Mouse (Mus musculus): ENCODE results near the gene Lipt1. TPM values are rescaled to one million over a fixed set of nuclear protein-coding genes. Genes with fewer than 3 reads are reported as not detected.

Gene Lipt1
- polyA plus RNA-seq, 1 experiment = 3.3 TPM

- H3K36me3 ChIP-seq (ENCODE audit: control insufficient read depth, insufficient read depth, low read length) = no peaks in the 10 kb centered on the region
- TF ChIP-seq CTCF (IDR thresholded peaks at IDR 0.05; ENCODE audit: control insufficient read depth, insufficient read depth, insufficient replicate concordance, low read depth, low read length) (no peak), POLR2A (IDR thresholded peaks at IDR 0.05; ENCODE audit: control insufficient read depth, low read depth, low read length) (no peak)
- H3K4me3 ChIP-seq (ENCODE audit: control insufficient read depth, low read depth, low read length) = no peak overlapping the region
- H3K27ac ChIP-seq (ENCODE audit: control insufficient read depth, insufficient read depth, low read depth, low read length) = no peak overlapping the region
- H3K27me3 ChIP-seq (ENCODE audit: control insufficient read depth, insufficient read depth, low read length) = no peaks in the 10 kb centered on the region
- peaks cover 3% of the 10 kb centered on the region; the same call in 1 of the 2 replicates for H3K4me1 ChIP-seq (ENCODE audit: control insufficient read depth, insufficient read depth, low read length)
These were observed 6.4 kb downstream of the Lipt1 start for GRCm38 (mm10) chr1:37877736-37878460.

DNA sequence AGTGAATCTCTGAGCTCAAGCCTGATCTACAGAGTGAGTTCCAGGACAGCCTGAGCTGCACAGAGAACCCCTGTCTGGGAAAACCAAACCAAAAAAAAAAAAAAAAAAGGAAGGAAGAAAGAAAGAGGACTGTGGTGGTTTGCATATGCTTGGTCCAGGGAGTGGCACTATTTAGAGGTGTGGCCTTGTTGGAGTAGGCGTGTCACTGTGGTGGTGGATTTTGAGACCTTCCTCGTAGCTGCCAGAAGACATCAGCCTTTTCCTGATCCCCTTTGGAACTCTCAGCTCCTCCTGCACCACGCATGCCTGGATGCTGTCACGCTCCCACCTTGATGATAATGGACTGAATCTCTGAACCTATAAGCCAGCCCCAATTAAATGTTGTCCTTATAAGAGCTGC, 11.9 kb downstream of the Lipt1 start:
- Histone ChIP-seq H3K4me3 (ENCODE audit: control insufficient read depth, low read depth, low read length) (no peak overlapping the region), H3K4me1 (ENCODE audit: control insufficient read depth, insufficient read depth, low read length) (no peaks in the 10 kb centered on the region), H3K27ac (ENCODE audit: control insufficient read depth, insufficient read depth, low read depth, low read length) (no peak overlapping the region), H3K27me3 (ENCODE audit: control insufficient read depth, insufficient read depth, low read length) (no peaks in the 10 kb centered on the region), H3K36me3 (ENCODE audit: control insufficient read depth, insufficient read depth, low read length) (no peaks in the 10 kb centered on the region)
- TF ChIP-seq CTCF (IDR thresholded peaks at IDR 0.05; ENCODE audit: control insufficient read depth, insufficient read depth, insufficient replicate concordance, low read depth, low read length) = no peak
- TF ChIP-seq POLR2A (IDR thresholded peaks at IDR 0.05; ENCODE audit: control insufficient read depth, low read depth, low read length) = no peak

DNA sequence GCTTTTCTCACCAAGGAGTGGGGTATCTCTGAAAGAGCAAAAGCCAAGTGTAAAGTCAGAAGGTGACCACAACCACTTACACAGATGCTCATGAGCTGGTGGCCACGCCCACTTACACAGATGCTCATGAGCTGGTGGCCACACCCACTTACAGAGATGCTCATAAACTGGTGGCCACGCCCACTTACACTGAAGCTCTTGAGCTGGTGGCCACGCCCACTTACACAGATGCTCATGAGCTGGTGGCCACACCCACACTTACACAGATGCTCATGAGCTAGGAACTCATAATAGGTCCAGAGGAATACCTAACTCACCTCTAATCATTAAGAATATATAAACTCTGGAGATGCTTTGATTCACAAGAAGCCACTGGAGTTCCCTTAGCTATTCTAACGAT, 12.9 kb downstream of the Lipt1 start:
- Histone ChIP-seq H3K27ac (ENCODE audit: control insufficient read depth, insufficient read depth, low read depth, low read length) (no peak overlapping the region), H3K4me1 (ENCODE audit: control insufficient read depth, insufficient read depth, low read length) (no peaks in the 10 kb centered on the region), H3K4me3 (ENCODE audit: control insufficient read depth, low read depth, low read length) (no peak overlapping the region), H3K36me3 (ENCODE audit: control insufficient read depth, insufficient read depth, low read length) (no peaks in the 10 kb centered on the region), H3K27me3 (ENCODE audit: control insufficient read depth, insufficient read depth, low read length) (no peaks in the 10 kb centered on the region)
- no peak for TF ChIP-seq CTCF (IDR thresholded peaks at IDR 0.05; ENCODE audit: control insufficient read depth, insufficient read depth, insufficient replicate concordance, low read depth, low read length)
- TF ChIP-seq POLR2A (IDR thresholded peaks at IDR 0.05; ENCODE audit: control insufficient read depth, low read depth, low read length) = no peak

- H3K27me3 ChIP-seq (ENCODE audit: control insufficient read depth, insufficient read depth, low read length) = no peaks in the 10 kb centered on the region
- H3K4me3 ChIP-seq (ENCODE audit: control insufficient read depth, low read depth, low read length) = no peak overlapping the region
- no peaks in the 10 kb centered on the region for H3K36me3 ChIP-seq (ENCODE audit: control insufficient read depth, insufficient read depth, low read length)
- no peak overlapping the region for H3K27ac ChIP-seq (ENCODE audit: control insufficient read depth, insufficient read depth, low read depth, low read length)
- TF ChIP-seq CTCF (IDR thresholded peaks at IDR 0.05; ENCODE audit: control insufficient read depth, insufficient read depth, insufficient replicate concordance, low read depth, low read length) = no peak
- TF ChIP-seq POLR2A (IDR thresholded peaks at IDR 0.05; ENCODE audit: control insufficient read depth, low read depth, low read length) = no peak
- peaks cover 4% of the 10 kb centered on the region for H3K4me1 ChIP-seq (ENCODE audit: control insufficient read depth, insufficient read depth, low read length)
These were observed 17.7 kb downstream of the Lipt1 start for GRCm38 (mm10) chr1:37889206-37889605.

GRCm38 (mm10) chr1:37890025-37890652, 18.6 kb downstream of the Lipt1 start, which contains the start of the genes Mitd1 and Mrpl30:
Gene Mitd1 (minus strand): TSS chr1:37890411.
Gene Mrpl30 (plus strand): TSS chr1:37890477.
- Histone ChIP-seq H3K27ac (ENCODE audit: control insufficient read depth, insufficient read depth, low read depth, low read length) (peak within 1 kb of the TSS; percentile 87), H3K4me1 (ENCODE audit: control insufficient read depth, insufficient read depth, low read length) (peaks cover 4% of the 10 kb centered on the region), H3K27me3 (ENCODE audit: control insufficient read depth, insufficient read depth, low read length) (no peaks in the 10 kb centered on the region), H3K36me3 (ENCODE audit: control insufficient read depth, insufficient read depth, low read length) (peaks cover 2% of the 10 kb centered on the region), H3K4me3 (ENCODE audit: control insufficient read depth, low read depth, low read length) (peak within 1 kb of the TSS; percentile 99)
- TF ChIP-seq POLR2A (IDR thresholded peaks at IDR 0.05; ENCODE audit: control insufficient read depth, low read depth, low read length) (peak; percentile 87), CTCF (IDR thresholded peaks at IDR 0.05; ENCODE audit: control insufficient read depth, insufficient read depth, insufficient replicate concordance, low read depth, low read length) (no peak)

- H3K4me3 ChIP-seq (ENCODE audit: control insufficient read depth, low read depth, low read length) = no peak overlapping the region; the same call in 1 of the 2 replicates
These were observed 19.9 kb downstream of the Lipt1 start for GRCm38 (mm10) chr1:37891400-37891799.

GRCm38 (mm10) chr1:37894606-37895005, 23.1 kb downstream of the Lipt1 start:
- no peak overlapping the region for H3K4me3 ChIP-seq (ENCODE audit: control insufficient read depth, low read depth, low read length)
- H3K4me1 ChIP-seq (ENCODE audit: control insufficient read depth, insufficient read depth, low read length) = peaks cover 4% of the 10 kb centered on the region
- TF ChIP-seq POLR2A (IDR thresholded peaks at IDR 0.05; ENCODE audit: control insufficient read depth, low read depth, low read length) = no peak
- H3K27me3 ChIP-seq (ENCODE audit: control insufficient read depth, insufficient read depth, low read length) = no peaks in the 10 kb centered on the region
- H3K36me3 ChIP-seq (ENCODE audit: control insufficient read depth, insufficient read depth, low read length) = peaks cover 2% of the 10 kb centered on the region
- H3K27ac ChIP-seq (ENCODE audit: control insufficient read depth, insufficient read depth, low read depth, low read length) = no peak overlapping the region

More at GRCm38 (mm10) chr1:37891400-37891799, 19.9 kb downstream of the Lipt1 start:
- no peak for TF ChIP-seq CTCF (IDR thresholded peaks at IDR 0.05; ENCODE audit: control insufficient read depth, insufficient read depth, insufficient replicate concordance, low read depth, low read length)
- no peaks in the 10 kb centered on the region for H3K27me3 ChIP-seq (ENCODE audit: control insufficient read depth, insufficient read depth, low read length)
- peaks cover 2% of the 10 kb centered on the region for H3K36me3 ChIP-seq (ENCODE audit: control insufficient read depth, insufficient read depth, low read length)
- H3K4me1 ChIP-seq (ENCODE audit: control insufficient read depth, insufficient read depth, low read length) = peaks cover 4% of the 10 kb centered on the region
- H3K27ac ChIP-seq (ENCODE audit: control insufficient read depth, insufficient read depth, low read depth, low read length) = no peak overlapping the region
